Mouse (Mus musculus): ENCODE results near the gene Plvap.
"Not testable (repeated sequence)": the region's sequence is repeated elsewhere in the genome, so short reads cannot be mapped to it uniquely, and the experiment has no call there.

The Plvap gene

DNA sequence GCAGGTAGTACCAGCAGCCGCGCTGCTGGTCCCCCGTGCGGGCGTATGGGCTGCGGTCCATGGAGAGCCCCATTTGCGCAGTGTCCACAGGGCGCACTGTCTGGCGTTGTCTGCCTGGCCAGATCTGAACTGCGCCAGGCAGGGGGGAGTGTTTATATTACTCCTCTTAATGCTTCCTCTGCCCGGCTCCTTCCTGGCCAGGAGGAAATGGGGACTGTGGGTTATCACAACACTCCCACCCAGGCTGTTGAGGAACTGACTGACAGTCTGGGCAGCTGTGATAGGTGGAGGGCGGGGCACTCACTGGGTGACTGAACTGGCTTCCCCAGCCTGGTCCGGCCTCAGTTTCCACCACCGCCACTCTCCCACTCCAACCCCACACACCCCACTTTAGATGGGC is at the start of gene Plvap:
TSS of gene Plvap (minus strand) at position 109 of the 400 bp plus-strand sequence.
- in situ Hi-C loops (cut with MboI; ENCODE audit: low sequenced_read_pairs), result no loop called here

DNA sequence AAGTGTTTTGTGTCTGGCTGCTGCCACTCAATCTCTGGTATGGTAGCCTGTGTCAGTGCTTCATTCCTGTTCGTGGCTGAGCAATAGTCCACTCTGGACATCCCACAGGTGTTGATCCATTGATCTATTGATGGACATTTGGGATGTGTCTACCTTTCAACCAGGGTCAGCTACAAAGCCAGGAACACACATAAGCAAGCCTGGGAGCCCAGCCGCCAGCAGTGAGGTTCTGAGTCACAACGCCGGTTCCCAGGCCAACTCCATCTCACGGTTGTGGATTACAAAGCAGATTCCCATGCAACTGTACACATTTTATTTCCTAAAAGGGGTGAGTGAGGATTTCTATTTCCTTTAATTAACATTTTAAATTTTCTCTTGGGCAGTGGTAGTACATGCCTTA is 49.2 kb upstream of the Plvap start:
- in situ Hi-C loops (cut with MboI; ENCODE audit: low sequenced_read_pairs), result loop anchor here (10.0 kb wide), 1 partner anchor 94 kb away; no protein-coding TSS in a partner anchor

DNA sequence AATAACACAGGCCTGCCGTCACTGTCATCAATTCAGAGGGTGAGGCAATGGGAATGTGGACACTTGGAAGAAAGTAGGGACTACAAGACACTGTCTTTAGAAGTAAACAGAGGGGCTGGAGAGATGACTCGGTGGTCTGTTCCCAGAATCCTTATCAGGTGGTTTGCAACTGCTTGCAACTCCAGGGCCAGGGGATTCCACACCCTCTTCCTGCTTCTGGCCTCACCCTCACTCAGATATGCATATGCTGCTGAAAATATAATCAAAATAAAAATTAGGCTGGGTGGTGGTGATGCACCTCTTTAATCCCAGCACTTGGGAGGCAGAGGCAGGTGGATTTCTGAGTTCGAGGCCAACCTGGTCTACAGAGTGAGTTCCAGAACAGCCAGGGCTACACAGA is 48.5 kb upstream of the Plvap start:
- in situ Hi-C loops (cut with MboI; ENCODE audit: low sequenced_read_pairs), result loop anchor here (10.0 kb wide), 1 partner anchor 95 kb away; no protein-coding TSS in a partner anchor

DNA sequence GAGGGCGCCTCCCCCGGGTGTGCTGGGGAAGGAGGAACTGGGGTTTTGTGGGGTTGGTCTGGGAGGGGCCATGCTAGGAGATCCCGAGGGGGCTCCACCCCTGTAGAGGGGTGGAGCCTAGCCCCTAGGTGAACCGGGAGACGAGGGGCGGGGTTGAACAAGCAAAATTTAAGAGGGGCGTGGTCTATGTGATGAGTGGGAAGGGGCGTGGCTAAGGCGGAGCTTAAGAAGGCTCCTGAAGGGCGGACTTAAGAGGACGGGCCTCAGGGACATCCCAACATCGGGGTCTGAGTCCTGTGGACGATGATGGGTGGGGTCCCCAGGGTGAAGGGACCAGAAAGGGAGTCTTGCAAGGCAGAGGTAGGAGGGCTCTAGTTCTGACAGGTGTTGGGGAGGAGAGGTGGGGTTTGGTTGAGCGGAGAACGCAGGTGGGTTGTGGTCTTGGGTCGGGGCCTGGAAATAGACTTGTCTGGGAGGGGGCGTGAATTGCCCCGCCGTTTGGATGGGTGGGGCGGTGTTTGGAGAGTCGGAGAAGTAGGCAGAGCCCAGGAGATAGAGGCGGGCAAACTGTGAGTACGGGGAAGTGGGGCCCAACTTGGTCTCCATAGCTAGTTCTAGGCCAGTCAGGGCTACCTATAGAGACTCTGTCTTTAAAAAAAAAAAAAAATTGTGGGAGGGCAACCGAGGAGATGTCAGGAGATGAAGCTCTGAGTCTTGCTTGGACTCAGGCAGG is 47.6 kb upstream of the Plvap start:
- in situ Hi-C loops (cut with MboI; ENCODE audit: low sequenced_read_pairs), result no loop called here

DNA sequence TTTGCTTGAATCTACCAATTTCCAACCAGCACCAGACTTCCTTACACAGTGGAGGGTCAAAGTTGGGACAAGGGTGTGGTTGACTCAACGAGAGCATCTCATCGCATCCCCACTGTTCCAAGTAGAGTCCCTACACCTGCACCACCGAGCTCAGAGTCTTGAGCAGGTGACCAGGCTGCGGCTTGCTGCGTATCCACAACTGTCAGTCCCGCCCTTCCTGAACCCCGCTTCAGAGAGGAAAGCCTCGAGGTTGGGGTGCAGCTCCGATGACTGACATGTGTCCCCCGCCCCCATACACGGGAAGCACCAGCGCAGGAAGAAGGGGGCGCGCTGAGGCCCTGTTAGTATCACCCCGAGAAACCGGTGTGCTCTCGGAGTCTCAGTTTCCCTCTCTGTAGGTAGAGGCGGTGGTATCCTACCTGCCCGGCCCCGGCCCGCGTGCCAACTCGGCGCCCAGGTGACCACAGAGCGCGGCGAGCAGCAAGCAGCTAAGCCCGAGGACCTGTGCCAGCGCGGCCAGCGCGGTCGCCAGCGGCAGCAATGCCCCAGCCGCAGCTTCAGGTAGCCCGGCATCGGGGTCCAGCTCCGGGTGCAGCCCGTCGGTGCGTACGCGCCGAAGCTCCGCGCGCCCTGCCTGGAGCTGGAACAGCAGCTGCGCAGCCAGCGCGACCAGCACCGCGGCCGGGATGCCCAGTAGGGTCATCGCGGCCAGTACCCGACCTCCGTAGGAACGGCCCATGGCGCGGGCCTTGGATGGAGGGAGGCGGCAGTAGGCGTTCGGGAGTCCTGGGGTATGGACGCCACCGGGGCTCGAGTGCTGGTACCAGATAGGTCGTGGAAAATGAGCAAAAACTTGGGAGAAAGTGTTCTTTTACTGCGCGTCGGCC is 46.8 kb upstream of the Plvap start, which contains the start of gene Tmem221:
TSS of gene Tmem221 (minus strand) at position 801 of the 887 bp plus-strand sequence.
- in situ Hi-C loops (cut with MboI; ENCODE audit: low sequenced_read_pairs), result no loop called here

DNA sequence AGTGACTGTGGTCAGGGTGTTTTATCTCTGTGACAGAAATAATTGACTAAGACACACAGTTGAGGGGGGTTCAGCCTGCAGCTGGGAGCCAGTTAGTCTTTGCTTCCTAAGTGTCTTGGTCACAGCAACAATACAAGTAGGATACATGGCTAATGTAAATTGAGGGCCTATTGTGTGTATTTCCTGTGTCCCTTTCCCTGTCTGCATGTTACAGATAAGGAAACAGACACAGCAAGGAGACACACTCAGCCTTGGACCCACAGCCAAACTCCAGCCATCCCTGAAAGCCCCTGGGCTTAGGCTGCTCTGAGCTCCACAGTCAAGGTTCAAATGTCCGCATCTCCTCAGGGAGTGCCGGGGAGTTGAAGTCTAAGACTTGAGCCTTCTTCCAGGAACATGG is 43.1 kb upstream of the Plvap start:
- in situ Hi-C loops (cut with MboI; ENCODE audit: low sequenced_read_pairs), result no loop called here

DNA sequence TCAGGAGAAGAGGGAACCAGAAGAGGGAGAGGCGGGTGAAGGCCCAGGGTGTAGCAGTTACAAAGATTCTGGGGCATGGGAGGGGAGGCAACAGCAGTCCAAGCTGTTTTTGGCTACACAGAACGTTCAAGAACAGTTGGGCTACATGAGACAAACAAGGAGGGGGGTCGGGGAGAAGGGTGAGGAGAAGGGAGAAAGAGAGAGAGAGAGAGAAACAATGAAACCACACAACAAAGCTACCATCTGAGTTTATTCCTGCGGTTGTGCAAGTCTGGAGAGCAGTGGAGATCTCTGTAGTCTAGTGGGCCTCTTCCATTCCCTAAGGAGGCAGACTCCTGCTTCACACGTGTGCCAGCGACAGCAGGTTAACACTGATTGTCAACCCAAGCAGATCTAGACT is 42.4 kb upstream of the Plvap start:
- in situ Hi-C loops (cut with MboI; ENCODE audit: low sequenced_read_pairs), result no loop called here

DNA sequence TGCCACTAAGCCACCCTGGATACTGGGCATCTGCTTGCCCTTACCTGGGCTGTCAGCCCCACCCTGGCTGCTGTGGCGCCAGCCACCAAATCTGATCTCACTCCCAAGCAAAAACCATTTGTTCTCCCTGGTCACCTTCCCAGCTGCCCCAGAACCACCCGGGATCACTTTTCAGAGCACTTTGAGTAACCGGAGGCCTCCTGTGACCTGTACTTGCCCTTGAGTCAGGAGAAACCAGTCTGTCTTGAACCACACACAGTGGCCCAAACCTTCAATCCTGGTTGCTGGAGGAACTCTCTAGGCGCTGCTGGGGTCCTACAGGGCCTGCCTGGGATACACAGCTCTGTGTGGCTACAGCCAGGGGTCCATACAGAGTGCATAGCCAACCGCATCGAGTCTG is 41.2 kb upstream of the Plvap start:
- in situ Hi-C loops (cut with MboI; ENCODE audit: low sequenced_read_pairs), result no loop called here

DNA sequence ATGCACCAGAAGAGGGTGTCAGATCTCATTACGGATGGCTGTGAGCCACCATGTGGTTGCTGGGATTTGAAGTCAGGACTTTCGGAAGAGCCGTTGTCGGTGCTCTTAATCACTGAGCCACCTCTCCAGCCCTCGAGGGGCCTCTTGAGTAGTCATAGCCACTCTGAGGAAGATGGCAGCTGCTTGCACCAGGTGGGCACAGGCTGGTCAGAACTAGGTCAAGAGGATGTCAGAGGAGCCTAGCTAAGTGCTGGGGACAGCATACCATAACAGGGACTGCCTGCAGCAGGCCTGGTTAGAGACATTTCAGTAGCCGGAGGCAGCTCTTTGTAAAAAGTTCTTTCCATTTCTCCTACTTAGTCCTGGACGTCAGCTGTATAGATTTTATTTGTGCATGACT is 39.2 kb upstream of the Plvap start:
- in situ Hi-C loops (cut with MboI; ENCODE audit: low sequenced_read_pairs), result no loop called here

DNA sequence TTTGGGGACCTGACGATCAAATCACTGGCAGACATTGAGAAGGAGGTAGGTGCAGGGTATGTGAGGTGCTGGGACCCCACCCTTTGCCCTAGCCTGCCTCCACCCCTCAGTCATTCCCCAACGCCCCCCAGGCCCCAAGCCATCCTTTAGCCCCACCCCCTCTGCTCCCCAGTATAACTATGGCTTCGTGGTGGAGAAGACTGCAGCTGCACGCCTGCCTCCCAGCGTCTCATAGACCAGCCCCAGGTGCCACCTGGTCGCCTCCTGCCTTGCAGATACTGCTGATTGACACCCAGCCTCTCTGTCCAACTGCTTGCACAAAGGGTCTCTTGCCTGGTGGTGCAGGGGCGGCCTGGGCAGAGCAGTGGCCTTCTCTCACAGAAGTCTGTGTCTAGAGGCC is 36.0 kb upstream of the Plvap start:
- in situ Hi-C loops (cut with MboI; ENCODE audit: low sequenced_read_pairs), result no loop called here

DNA sequence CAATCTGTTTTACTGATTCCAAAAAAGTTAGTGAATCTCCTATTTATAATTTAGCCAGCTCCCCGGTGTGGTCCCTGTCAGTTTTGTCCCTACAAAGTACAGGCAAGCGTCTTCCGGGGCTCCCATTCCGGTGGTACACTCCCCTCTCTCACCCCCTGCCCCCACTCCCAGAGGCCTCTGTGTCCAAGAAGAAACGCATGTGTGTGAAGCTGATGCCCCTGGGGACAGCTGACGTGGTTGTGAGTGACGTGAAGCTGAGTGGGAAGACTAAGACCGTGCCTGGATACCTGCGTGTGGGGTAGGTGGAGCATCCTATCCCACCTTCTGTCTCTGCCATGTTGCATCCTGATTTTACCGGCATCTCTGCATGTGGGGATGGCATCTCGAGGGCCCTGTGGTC is 33.5 kb upstream of the Plvap start:
- in situ Hi-C loops (cut with MboI; ENCODE audit: low sequenced_read_pairs), result no loop called here

DNA sequence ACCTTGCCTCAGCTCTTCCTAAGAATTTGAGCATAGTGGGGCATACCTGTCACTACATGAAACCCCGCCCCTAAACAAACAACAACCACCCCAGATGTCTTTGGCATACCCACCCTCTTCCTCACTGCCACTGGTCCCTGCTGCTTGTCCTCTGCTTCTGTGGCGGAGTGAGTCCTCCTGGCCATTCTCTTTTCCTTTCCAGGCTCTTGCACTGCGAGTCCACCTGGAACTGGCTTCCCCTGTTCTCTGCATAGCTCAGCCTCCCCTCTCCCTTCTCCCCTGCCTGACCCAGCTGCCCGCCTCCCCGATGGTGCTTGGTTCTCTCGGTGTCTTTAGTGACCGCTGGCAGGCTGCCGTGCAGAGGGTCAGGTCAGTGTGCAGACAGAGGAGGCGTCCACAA is 32.2 kb upstream of the Plvap start:
- in situ Hi-C loops (cut with MboI; ENCODE audit: low sequenced_read_pairs), result no loop called here

DNA sequence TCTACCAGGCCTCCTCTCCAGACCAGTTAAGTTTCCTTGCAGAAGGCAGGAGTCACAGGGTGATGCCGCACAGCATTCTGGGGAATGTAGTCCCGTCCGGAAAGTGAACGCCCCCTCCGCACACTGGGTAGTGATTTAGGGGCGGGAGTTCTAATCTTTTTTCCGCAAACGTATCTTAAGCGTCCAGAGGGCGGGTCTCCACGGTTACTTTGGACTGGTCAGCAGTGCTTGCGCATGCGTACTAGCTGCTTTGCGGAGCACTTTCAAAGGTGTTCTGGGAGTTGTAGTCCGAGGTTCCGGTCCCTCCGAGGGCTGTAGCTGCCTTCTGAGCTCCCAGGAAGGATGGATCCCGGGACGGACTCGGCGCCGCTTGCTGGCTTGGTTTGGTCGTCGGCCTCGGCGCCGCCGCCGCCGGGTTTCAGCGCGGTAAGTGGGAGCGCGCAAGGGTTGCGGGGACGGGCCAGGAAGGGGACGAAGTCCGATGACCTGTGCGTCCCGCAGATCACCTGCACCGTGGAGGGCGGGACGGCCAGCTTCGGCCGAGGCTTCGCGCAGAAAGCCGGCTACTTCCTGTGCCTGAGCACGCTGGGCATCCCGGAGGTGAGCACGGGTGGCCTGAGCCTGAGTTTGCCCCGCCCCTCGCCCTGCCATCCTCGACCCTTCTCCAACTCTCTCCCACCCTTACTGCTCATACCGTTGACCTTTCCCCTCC is 31.2 kb upstream of the Plvap start, which contains the start of gene Mvb12a:
TSS of gene Mvb12a (plus strand) at position 291 of the 712 bp plus-strand sequence.
- in situ Hi-C loops (cut with MboI; ENCODE audit: low sequenced_read_pairs), result no loop called here

DNA sequence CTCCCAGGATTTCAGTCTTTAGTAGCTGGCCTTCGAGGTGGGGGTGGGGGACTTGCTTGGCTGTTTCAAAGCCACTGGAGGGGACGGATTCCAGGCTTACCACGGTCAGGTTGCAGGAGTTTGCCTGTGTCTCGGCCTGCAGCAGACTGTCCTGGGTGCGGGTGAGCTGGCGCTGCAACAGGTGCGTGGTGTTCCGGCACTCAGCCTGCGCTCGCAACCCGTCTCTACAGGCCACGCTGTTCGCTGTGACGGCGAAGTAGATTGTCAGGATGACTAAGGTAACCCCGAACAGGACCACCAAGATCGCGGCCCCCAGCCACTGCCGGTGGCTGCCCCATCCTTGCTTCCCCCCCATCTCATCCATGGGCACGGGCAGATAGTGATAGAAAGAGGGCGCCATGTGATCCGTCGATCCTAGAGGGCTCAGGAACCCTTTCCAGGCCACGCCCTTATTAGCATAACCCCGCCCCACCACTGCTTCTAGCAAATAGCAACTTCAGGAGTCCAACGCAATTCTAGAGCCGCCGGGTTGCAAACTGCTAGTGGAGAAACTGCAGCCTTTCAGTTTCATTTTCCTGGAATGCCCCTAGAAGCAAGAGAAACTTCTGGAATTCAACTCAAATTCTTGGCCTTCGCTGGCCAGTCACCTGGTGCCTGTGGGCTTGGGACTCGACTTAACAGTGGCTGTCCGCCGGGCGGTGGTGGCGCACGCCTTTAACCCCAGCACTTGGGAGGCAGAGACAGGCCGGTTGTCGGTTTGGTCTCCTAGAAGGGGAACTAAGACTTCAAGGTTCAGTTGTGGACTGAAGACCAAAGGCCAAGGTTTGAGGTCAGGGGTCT is 25.7 kb upstream of the Plvap start, which contains the start of gene Bst2:
TSS of gene Bst2 (minus strand) at position 429 of the 840 bp plus-strand sequence.
- in situ Hi-C loops (cut with MboI; ENCODE audit: low sequenced_read_pairs), result no loop called here

DNA sequence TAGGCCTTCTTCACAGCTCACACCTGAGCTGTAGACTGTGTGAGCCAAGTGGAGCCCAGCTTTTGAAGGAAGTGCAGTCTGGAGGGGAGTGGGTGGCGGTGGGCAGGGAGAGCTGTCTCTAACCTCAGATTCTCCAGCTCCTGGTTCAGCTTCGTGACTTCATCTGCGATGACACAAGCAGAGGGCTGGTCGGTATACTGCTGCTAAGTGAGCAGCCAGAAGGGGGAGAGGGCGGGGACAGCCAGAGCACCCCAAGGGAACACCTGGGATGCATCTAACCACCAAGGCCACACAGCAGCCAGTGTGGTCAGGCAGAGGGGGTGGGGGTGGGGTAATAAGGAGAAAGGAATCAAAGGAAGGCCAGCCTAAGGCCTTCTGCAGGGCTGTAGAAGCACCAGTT is 24.1 kb upstream of the Plvap start:
- in situ Hi-C loops (cut with MboI; ENCODE audit: low sequenced_read_pairs), result no loop called here

DNA sequence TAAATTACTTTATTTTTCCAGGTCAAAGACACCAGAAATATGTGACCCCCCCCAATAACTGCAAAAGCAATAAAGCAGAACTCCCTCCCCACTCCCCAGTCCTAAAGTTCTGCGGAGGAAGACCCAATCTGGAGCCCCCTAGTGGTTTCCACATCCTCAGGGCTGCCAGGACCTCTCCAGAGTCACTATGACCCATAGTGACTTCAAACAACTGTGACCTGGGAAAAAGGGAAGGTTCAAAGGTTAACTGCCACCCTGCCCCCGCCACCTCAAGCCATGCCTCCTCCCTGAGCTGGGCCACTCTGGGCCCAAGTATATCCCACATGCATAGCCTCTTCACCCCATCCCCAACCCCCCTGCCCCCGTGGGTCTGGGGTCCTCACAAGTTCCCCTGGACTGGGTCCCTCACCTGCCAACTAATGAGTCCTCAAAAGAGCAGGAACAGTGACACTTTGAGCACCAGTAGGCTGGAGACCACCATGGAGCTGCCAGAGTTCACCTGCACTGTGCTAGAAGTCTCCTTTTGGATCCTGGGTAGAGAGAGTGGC is 22.8 kb upstream of the Plvap start:
- in situ Hi-C loops (cut with MboI; ENCODE audit: low sequenced_read_pairs), result no loop called here

DNA sequence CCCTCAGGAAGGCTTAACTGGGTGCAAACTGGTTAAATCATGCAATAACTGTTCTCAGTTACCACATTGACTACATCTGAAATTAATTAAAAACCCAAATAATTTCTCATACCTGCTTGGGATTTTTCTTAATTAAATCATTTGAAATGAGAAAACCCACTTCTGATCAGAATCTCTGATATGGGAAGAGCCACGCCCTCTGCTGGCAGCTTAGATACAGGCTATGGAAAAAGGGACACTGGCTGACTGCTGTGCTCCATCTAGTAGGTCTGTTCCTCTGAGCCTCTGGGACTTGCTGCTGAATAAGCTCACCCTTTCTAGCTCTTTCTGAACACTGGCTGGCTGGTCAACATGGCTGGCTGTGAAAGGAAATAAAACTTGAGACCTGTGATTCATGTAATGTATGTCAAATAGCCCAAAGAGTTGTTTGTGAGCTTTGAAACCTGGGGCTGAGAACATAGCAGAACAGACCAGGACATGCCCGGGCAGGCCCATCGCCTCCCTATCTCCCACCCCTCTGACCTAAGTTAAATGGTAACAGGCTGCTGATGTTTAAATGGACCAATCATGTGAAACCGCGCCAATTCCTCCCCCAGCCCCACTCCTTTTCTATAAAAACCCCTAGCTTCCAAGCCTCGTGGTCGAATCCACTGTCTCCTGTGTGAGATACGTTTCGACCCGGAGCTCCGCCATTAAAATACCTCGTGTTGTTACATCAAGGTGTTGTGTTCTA is 19.3 kb upstream of the Plvap start:
- in situ Hi-C loops (cut with MboI; ENCODE audit: low sequenced_read_pairs), result not testable (repeated sequence)

DNA sequence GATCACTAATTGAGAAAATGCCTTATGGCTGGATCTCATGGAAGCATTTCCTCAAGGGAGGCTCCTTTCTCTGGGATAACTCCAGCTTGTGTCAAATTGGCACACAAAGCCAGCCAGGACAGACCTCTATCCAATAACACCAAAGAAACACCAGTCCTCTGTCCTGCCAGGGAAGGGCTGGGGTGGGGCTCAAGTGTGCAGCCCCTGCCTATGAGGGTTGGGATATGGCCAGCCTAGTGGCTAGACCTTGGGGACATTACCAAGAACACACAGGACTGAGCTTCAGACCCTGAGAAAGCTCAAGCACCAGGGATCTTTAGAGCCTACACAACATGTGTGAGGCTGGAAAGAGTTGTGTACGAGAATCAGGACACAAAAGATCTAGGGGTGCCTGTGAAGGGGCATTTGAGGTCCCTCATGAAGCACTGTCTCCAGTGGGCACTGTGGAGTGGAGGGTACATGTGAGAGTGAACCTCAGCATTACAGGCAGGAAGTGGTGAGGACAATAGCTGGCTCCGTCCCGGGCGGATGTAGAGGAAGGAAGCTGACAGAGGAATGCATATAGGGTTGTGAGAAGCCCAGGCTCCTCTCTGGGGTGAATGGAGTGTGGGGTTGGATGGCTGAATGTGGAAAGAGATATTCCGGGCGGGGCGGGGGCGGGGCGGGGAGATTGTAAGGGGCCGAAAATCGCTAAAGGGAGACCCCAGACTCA is 17.0 kb upstream of the Plvap start:
- in situ Hi-C loops (cut with MboI; ENCODE audit: low sequenced_read_pairs), result no loop called here
